ENCODE assay signal across 9 mouse cellular contexts in the genomic region with DNA sequence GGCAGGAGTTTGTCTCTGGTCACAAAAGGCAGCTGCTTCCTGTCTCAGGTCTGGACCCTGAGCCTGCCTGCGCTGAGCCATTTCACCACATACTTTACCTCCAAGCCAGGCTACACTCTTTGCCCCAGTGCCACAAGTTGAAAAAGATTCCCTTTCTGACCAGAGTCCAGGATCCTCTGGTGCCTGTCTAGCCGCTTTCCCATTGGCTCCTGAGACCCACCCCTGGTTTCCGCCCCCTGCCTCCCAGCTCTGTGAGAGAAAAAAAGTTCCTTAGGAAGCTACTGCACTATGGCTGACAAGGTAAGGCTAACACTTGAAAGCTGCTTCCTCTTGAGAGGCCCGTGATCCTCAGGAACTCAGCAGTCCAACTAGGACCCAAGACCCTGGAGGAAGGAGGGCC. TPM values are rescaled to one million over a fixed set of nuclear protein-coding genes. Genes with fewer than 3 reads are reported as not detected.
DNase-seq lines count a peak whose midpoint lies in the region; ATAC-seq and TF ChIP-seq lines count a peak whose summit lies in the region.
"Had no signal": no experiment of that assay in that cellular context is flagged by ENCODE, and none has a peak within 500 bp of the region (broad histone marks: within the 10 kb centered on the region; RNA-seq: fewer than 3 reads in every experiment).

No protein-coding gene starts in this region.

- DNase-seq in heart, postnatal 10 days, result no peak
- peak; percentile 78 for DNase-seq in kidney, adult 18-20 months
- DNase-seq in liver, embryonic 14.5 days (ENCODE audit: low read depth in 3 of 3, low spot score in 3 of 3), result peak in 1 of 3 experiments; percentile 33
- DNase-seq in stomach, postnatal 0 days (ENCODE audit: low spot score), result peak; percentile 56
- no peak for DNase-seq in layer of hippocampus, postnatal 36 days
- no peak for DNase-seq in cerebellum, adult 9-11 months

- no peak for TF ChIP-seq CTCF in liver, embryonic 14.5 days (IDR thresholded peaks at IDR 0.05; ENCODE audit: low read depth)
- TF ChIP-seq CTCF in stomach, postnatal 0 days (IDR thresholded peaks at IDR 0.05; ENCODE audit: low read depth), result no peak

- peaks cover 4% of the 10 kb centered on the region; the same call in 1 of the 2 replicates for H3K4me1 ChIP-seq in heart, embryonic 15.5 days (replicated peaks)
- H3K4me1 ChIP-seq in liver, embryonic 14.5 days (replicated peaks; ENCODE audit: control insufficient read depth in 2 of 2, insufficient read depth in 2 of 2, low read length in 1 of 2), result peaks cover 2 to 16% of the 10 kb centered on the region in 2 experiments; a peak in 3 of 4 replicates
- no peaks in the 10 kb centered on the region for H3K4me1 ChIP-seq in stomach, postnatal 0 days (replicated peaks; ENCODE audit: control insufficient read depth, insufficient read depth)

- 0 out of 2 replicates have a peak overlapping the region, but pooled peaks have one; percentile 4 for H3K4me2 ChIP-seq in heart, embryonic 15.5 days
- no peak overlapping the region for H3K4me2 ChIP-seq in liver, embryonic 14.5 days (ENCODE audit: low read depth)
- no peak overlapping the region for H3K4me2 ChIP-seq in stomach, postnatal 0 days (replicated peaks; ENCODE audit: low read depth)

- no peaks in the 10 kb centered on the region for H3K36me3 ChIP-seq in heart, embryonic 15.5 days
- no peaks in the 10 kb centered on the region for H3K36me3 ChIP-seq in liver, embryonic 14.5 days (replicated peaks; ENCODE audit: control insufficient read depth, insufficient read depth, low read depth)
- H3K36me3 ChIP-seq in stomach, postnatal 0 days (ENCODE audit: control insufficient read depth, insufficient read depth, low read length), result no peaks in the 10 kb centered on the region; the same call in 1 of the 2 replicates

- H3K4me3 ChIP-seq in heart, embryonic 15.5 days, result no peak overlapping the region
- H3K4me3 ChIP-seq in liver, embryonic 14.5 days (ENCODE audit: insufficient read depth in 1 of 2, low read depth in 2 of 2, low read length in 2 of 2), result peak overlapping the region; percentile 33 to 54
- H3K4me3 ChIP-seq in stomach, postnatal 0 days (ENCODE audit: low read depth, low read length), result no peak overlapping the region

- H3K27me3 ChIP-seq in heart, embryonic 15.5 days, result no peaks in the 10 kb centered on the region
- no peaks in the 10 kb centered on the region for H3K27me3 ChIP-seq in liver, embryonic 14.5 days (ENCODE audit: control insufficient read depth, insufficient read depth, low read length)
- H3K27me3 ChIP-seq in stomach, postnatal 0 days (ENCODE audit: control insufficient read depth, insufficient read depth, low read length), result no peaks in the 10 kb centered on the region

- peak; percentile 34; the same call in 1 of the 2 replicates for TF ChIP-seq EP300 in liver, embryonic 14.5 days (IDR thresholded peaks at IDR 0.05; ENCODE audit: low read depth)
- no peak for TF ChIP-seq EP300 in stomach, postnatal 0 days (optimal IDR thresholded peaks at IDR 0.05)

- H3K27ac ChIP-seq in heart, embryonic 15.5 days, result no peak overlapping the region
- H3K27ac ChIP-seq in liver, embryonic 14.5 days, result peak overlapping the region; percentile 63
- no peak overlapping the region for H3K27ac ChIP-seq in stomach, postnatal 0 days (replicated peaks)

- intact Hi-C loops in heart, postnatal 10 days (cut with DNase I), result no loop called here

- no peak overlapping the region for H3K9ac ChIP-seq in heart, embryonic 15.5 days
- no peak overlapping the region for H3K9ac ChIP-seq in liver, embryonic 14.5 days (replicated peaks)
- H3K9ac ChIP-seq in stomach, postnatal 0 days (ENCODE audit: low read length), result no peak overlapping the region

- WGBS in heart, embryonic 15.5 days, result 50% methylated on average over 4 of the region's 4 CpGs
- 44% methylated on average over 4 of the region's 4 CpGs for WGBS in liver, embryonic 14.5 days (ENCODE audit: insufficient replicate concordance)
- 34% methylated on average over 4 of the region's 4 CpGs for WGBS in stomach, postnatal 0 days

- H3K9me3 ChIP-seq in heart, embryonic 15.5 days (replicated peaks), result no peaks in the 10 kb centered on the region
- no peaks in the 10 kb centered on the region for H3K9me3 ChIP-seq in liver, embryonic 14.5 days (ENCODE audit: control insufficient read depth, low read length)
- no peaks in the 10 kb centered on the region for H3K9me3 ChIP-seq in stomach, postnatal 0 days (ENCODE audit: control insufficient read depth, low read length)

- no peak for ATAC-seq in heart, embryonic 15.5 days (replicated peaks; ENCODE audit: insufficient number of reproducible peaks, insufficient read depth, low FRiP score, low read depth)
- ATAC-seq in liver, embryonic 14.5 days (ENCODE audit: insufficient read depth), result peak; percentile 54
- ATAC-seq in stomach, postnatal 0 days (ENCODE audit: low FRiP score, low TSS enrichment), result peak; percentile 67; the same call in 1 of the 2 replicates
- ATAC-seq: midbrain, embryonic 16.5 days had no signal

RNA-seq across cellular contexts. Expression of a gene that starts 9.6 kb away (rescaled TPM):
- polyA plus RNA-seq in heart, embryonic 15.5 days (2015; fragmentation: Nextera tagmentation; extraction: Ambion mirVana), result 10.4 and 12.8 TPM in 2 replicates
- total RNA-seq in heart, postnatal 10 days (2021), result 10 to 100 TPM; 11.5 to 12.4 TPM
- 2.6 and 2.8 TPM in 2 replicates for polyA plus RNA-seq in liver, embryonic 14.5 days (2012; rRNA removed)
- 3.9 and 4.9 TPM in 2 replicates for polyA plus RNA-seq in liver, embryonic 14.5 days (2014; fragmentation: Nextera tagmentation; extraction: Ambion mirVana)
- 4.4 and 4.8 TPM in 2 replicates for polyA plus RNA-seq in stomach, postnatal 0 days (2015; fragmentation: Nextera tagmentation; extraction: Ambion mirVana)
- total RNA-seq in layer of hippocampus, postnatal 36 days (2021), result 10 to 100 TPM; 17.5 TPM

RNA-seq across cellular contexts. Expression of a gene that starts 10.4 kb away (rescaled TPM):
- 29.4 and 31.0 TPM in 2 replicates for polyA plus RNA-seq in heart, embryonic 15.5 days (2015; fragmentation: Nextera tagmentation; extraction: Ambion mirVana)
- 10 to 100 TPM; 49.0 to 51.5 TPM for total RNA-seq in heart, postnatal 10 days (2021)
- polyA plus RNA-seq in liver, embryonic 14.5 days (2012; rRNA removed), result 94.8 and 115 TPM in 2 replicates
- 91.0 and 101 TPM in 2 replicates for polyA plus RNA-seq in liver, embryonic 14.5 days (2014; fragmentation: Nextera tagmentation; extraction: Ambion mirVana)
- 23.6 and 31.3 TPM in 2 replicates for polyA plus RNA-seq in stomach, postnatal 0 days (2015; fragmentation: Nextera tagmentation; extraction: Ambion mirVana)
- total RNA-seq in layer of hippocampus, postnatal 36 days (2021), result 10 to 100 TPM; 47.3 to 48.1 TPM

RNA-seq across cellular contexts. Expression of a gene that starts 42.2 kb away (rescaled TPM):
- polyA plus RNA-seq in heart, embryonic 15.5 days (2015; fragmentation: Nextera tagmentation; extraction: Ambion mirVana), result 0.78 and 1.6 TPM in 2 replicates
- total RNA-seq in heart, postnatal 10 days (2021), result under 1 TPM; 0.34 to 0.72 TPM
- 0.03 and 0.21 TPM in 2 replicates for polyA plus RNA-seq in liver, embryonic 14.5 days (2012; rRNA removed)
- 7.6 and 8.2 TPM in 2 replicates for polyA plus RNA-seq in liver, embryonic 14.5 days (2014; fragmentation: Nextera tagmentation; extraction: Ambion mirVana)
- 0.85 and 1.0 TPM in 2 replicates for polyA plus RNA-seq in stomach, postnatal 0 days (2015; fragmentation: Nextera tagmentation; extraction: Ambion mirVana)
- 1 to 10 TPM; 2.7 to 2.9 TPM for total RNA-seq in layer of hippocampus, postnatal 36 days (2021)

RNA-seq across cellular contexts. Expression of a gene that starts 42.9 kb away (rescaled TPM):
- 1.6 TPM in 2 replicates for polyA plus RNA-seq in heart, embryonic 15.5 days (2015; fragmentation: Nextera tagmentation; extraction: Ambion mirVana)
- total RNA-seq in heart, postnatal 10 days (2021), result 1 to 10 TPM; 5.5 to 7.2 TPM
- 0.62 and 0.80 TPM in 2 replicates for polyA plus RNA-seq in liver, embryonic 14.5 days (2012; rRNA removed)
- 0.50 and 0.99 TPM in 2 replicates for polyA plus RNA-seq in liver, embryonic 14.5 days (2014; fragmentation: Nextera tagmentation; extraction: Ambion mirVana)
- 1.1 TPM in 2 replicates for polyA plus RNA-seq in stomach, postnatal 0 days (2015; fragmentation: Nextera tagmentation; extraction: Ambion mirVana)
- total RNA-seq in layer of hippocampus, postnatal 36 days (2021), result 10 to 100 TPM; 29.4 to 30.4 TPM

RNA-seq across cellular contexts. Expression of a gene that starts 55.0 kb away (rescaled TPM):
- polyA plus RNA-seq in heart, embryonic 15.5 days (2015; fragmentation: Nextera tagmentation; extraction: Ambion mirVana), result 0.31 and 0.56 TPM in 2 replicates
- under 1 TPM in 1 of 2 experiments, not detected in 1; 0.17 TPM for total RNA-seq in heart, postnatal 10 days (2021)
- 0.04 TPM in 1 of 2 replicates, not detected in the other for polyA plus RNA-seq in liver, embryonic 14.5 days (2012; rRNA removed)
- polyA plus RNA-seq in liver, embryonic 14.5 days (2014; fragmentation: Nextera tagmentation; extraction: Ambion mirVana), result 0.11 TPM in 1 of 2 replicates, not detected in the other
- 11.1 and 11.8 TPM in 2 replicates for polyA plus RNA-seq in stomach, postnatal 0 days (2015; fragmentation: Nextera tagmentation; extraction: Ambion mirVana)
- total RNA-seq in layer of hippocampus, postnatal 36 days (2021), result 1 to 10 TPM; 2.5 TPM
- total RNA-seq: MEL had no signal

Comparison
In these comparisons a context has a peak if more than half of its experiments do, and no peak if none do; other contexts are left out.
1. H3K4me3 ChIP-seq: peak in liver, embryonic 14.5 days (2 of 2); none in heart, embryonic 15.5 days (single experiment) and stomach, postnatal 0 days (single experiment).
2. DNase-seq: peak in kidney, adult 18-20 months (single experiment) and stomach, postnatal 0 days (single experiment); none in heart, postnatal 10 days (0 of 2), layer of hippocampus, postnatal 36 days (0 of 2) and cerebellum, adult 9-11 months (single experiment).